Mouse (Mus musculus) ES-Bruce4 (cell line): ENCODE measurements around the gene Rasa3.

Experiments
- CTCF ChIP-seq: IDR thresholded peaks from one replicate; pipeline ENCODE4 v1.8.1; 2011; ENCODE audit warnings: low read depth, low read length
- EP300 ChIP-seq: IDR thresholded peaks from 2 replicates; pipeline ENCODE4 v1.6.1; 2011; ENCODE audit warnings: low read depth, low read length; ENCODE audit not compliant: insufficient read depth
- POLR2A ChIP-seq: IDR thresholded peaks from one replicate; pipeline ENCODE4 v1.8.1; 2011; ENCODE audit warnings: low read length; ENCODE audit not compliant: insufficient read depth

DNA sequence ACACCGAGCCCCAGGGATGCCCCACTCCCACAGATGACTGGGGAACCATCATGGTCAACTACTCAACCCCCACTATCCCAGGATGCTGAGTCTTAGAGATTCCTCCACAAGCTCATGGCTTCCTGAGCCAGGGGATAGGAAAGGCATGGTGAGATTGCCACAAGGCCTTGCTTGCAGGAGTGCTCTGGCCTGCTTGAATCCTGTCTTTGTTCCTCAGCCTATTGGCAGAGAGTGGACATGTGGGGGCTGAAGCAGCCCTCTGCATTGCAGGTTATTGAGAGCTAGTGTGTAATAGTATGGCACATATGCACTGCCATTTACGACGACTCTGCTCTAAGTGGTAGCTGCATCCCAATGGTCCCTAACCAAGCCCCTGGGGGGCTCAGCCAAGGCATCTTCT, 147.0 kb downstream of the Rasa3 start:
- TF ChIP-seq POLR2A: no peak
- TF ChIP-seq EP300: no peak
- no peak for TF ChIP-seq CTCF
